Mouse (Mus musculus) spleen, embryonic (tissue): ENCODE data around the gene Mecp2.
"Not testable (repeated sequence)": the region's sequence is repeated elsewhere in the genome, so short reads cannot be mapped to it uniquely, and the experiment has no call there.

Experiments used
- CTCF ChIA-PET: fragments of 350-600 bp; sonication (Branson Sonifier 250); formaldehyde crosslinking; loops from one replicate; lab custom pipeline; 2022; lab: Charles Lee

The Mecp2 gene

GRCm38 (mm10) chrX:74135263-74135662 lies at the start of gene Mecp2:
Gene Mecp2, minus strand, starts transcription at chrX:74135363.
- CTCF ChIA-PET: not testable (repeated sequence)

- CTCF ChIA-PET: interaction anchor here (0.6 kb wide), 1 partner anchor 431 kb away, joined by 6 read pairs; no protein-coding TSS in a partner anchor
Observed at GRCm38 (mm10) chrX:74176959-74177358, 41.8 kb upstream of the Mecp2 start, which contains the start of gene Tktl1. Gene Tktl1, plus strand, starts transcription at chrX:74177259.

- CTCF ChIA-PET: no interaction called here
Observed at GRCm38 (mm10) chrX:74167738-74168137, 32.6 kb upstream of the Mecp2 start, which contains the start of gene Tex28. Gene Tex28, minus strand, starts transcription at chrX:74167838.

- CTCF ChIA-PET: no interaction called here
Observed at GRCm38 (mm10) chrX:74127164-74127563, 8.0 kb downstream of the Mecp2 start, which contains the start of gene Opn1mw. Gene Opn1mw, plus strand, starts transcription at chrX:74127464.

GRCm38 (mm10) chrX:74124975-74125374 lies 10.2 kb downstream of the Mecp2 start:
- CTCF ChIA-PET: no interaction called here

- CTCF ChIA-PET: no interaction called here
Observed at GRCm38 (mm10) chrX:74115511-74115910, 19.7 kb downstream of the Mecp2 start.

GRCm38 (mm10) chrX:74114036-74114435 lies 21.1 kb downstream of the Mecp2 start:
- CTCF ChIA-PET: interaction anchor here (0.7 kb wide), 1 partner anchor 188 kb away, joined by 5 read pairs; no protein-coding TSS in a partner anchor

GRCm38 (mm10) chrX:74108747-74109146 lies 26.4 kb downstream of the Mecp2 start:
- CTCF ChIA-PET: no interaction called here

GRCm38 (mm10) chrX:74105916-74106315 lies 29.2 kb downstream of the Mecp2 start:
- CTCF ChIA-PET: no interaction called here

- CTCF ChIA-PET: no interaction called here
Observed at GRCm38 (mm10) chrX:74103457-74104188, 31.5 kb downstream of the Mecp2 start.

- CTCF ChIA-PET: interaction anchor here (0.6 kb wide), 1 partner anchor 18 kb away, joined by 6 read pairs; no protein-coding TSS in a partner anchor
Observed at GRCm38 (mm10) chrX:74095130-74095529, 40.0 kb downstream of the Mecp2 start.

GRCm38 (mm10) chrX:74085601-74086038 lies 49.5 kb downstream of the Mecp2 start:
- CTCF ChIA-PET: no interaction called here

- CTCF ChIA-PET: no interaction called here
Observed at GRCm38 (mm10) chrX:74084946-74085498, 50.1 kb downstream of the Mecp2 start.

GRCm38 (mm10) chrX:74084276-74084837 lies 50.8 kb downstream of the Mecp2 start:
- CTCF ChIA-PET: no interaction called here

- CTCF ChIA-PET: interaction anchor here (0.6 to 1.0 kb wide), 2 partner anchors 39 to 169 kb away, joined by 3 read pairs; no protein-coding TSS in a partner anchor
Observed at GRCm38 (mm10) chrX:74070794-74071193, 64.4 kb downstream of the Mecp2 start.

GRCm38 (mm10) chrX:74067891-74068290 lies 67.3 kb downstream of the Mecp2 start:
- CTCF ChIA-PET: no interaction called here

- CTCF ChIA-PET: no interaction called here
Observed at GRCm38 (mm10) chrX:74045107-74045506, 90.1 kb downstream of the Mecp2 start.

- CTCF ChIA-PET: no interaction called here
Observed at GRCm38 (mm10) chrX:74037702-74038375, 97.3 kb downstream of the Mecp2 start.

- CTCF ChIA-PET: no interaction called here
Observed at GRCm38 (mm10) chrX:74030000-74030399, 105.2 kb downstream of the Mecp2 start.

- CTCF ChIA-PET: no interaction called here
Observed at GRCm38 (mm10) chrX:74023188-74024049, 111.7 kb downstream of the Mecp2 start, which contains the start of gene Irak1. Gene Irak1, minus strand, starts transcription at chrX:74023918.

- CTCF ChIA-PET: no interaction called here
Observed at GRCm38 (mm10) chrX:74022795-74023187, 112.4 kb downstream of the Mecp2 start.
